Mouse (Mus musculus): Measurements from ENCODE around the gene Ifit3b.
"Not testable (repeated sequence)": the region's sequence is repeated elsewhere in the genome, so short reads cannot be mapped to it uniquely, and the experiment has no call there.

DNA sequence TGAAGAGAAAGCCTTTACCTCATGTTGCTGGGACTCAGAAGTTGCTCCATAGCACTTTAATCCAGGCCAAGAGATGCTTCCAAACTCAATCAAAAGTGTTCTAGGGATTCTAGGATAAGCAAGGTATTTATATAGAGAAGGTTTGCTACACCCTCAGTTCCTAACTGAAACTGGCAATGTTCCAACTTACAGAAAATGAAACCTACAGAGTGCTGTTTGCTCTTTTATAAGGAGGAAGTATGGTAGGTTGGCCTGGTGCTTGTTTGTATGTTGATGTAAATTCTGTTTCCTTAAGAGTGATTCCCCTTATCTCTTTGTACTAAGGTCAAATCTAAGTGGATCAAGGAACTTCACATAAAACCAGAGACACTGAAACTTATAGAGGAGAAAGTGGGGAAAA lies 8.5 kb upstream of the Ifit3b start:
- TF ChIP-seq CTCF (IDR thresholded peaks at IDR 0.05; ENCODE audit: low read depth); EP300 (optimal IDR thresholded peaks at IDR 0.05): not testable (repeated sequence)
